Mouse (Mus musculus) stomach, embryonic 14.5 days (tissue): Measurements from ENCODE around the gene DXBay18. TPM values are rescaled to one million over a fixed set of nuclear protein-coding genes. Genes with fewer than 3 reads are reported as not detected.

Experiments used
- polyA plus RNA-seq: library from polyadenylated mRNA; unstranded; fragments of >200 nt; fragmentation: Nextera tagmentation; extraction: Ambion mirVana; gene quantifications from 2 replicates; pipeline ENCODE4 v1.2.1, GENCODE M21; 2014

The DXBay18 gene
- polyA plus RNA-seq, 1 experiment from 2014 or later = not detected

Other genes starting within 250 kb of the DXBay18 start
- 77.3 and 87.5 TPM in 2 replicates for gene Cetn2, start 231.0 kb downstream of the DXBay18 start, polyA plus RNA-seq
- gene Nsdhl, start 230.9 kb downstream of the DXBay18 start, polyA plus RNA-seq = 31.9 and 32.4 TPM in 2 replicates
- 10.3 and 13.4 TPM in 2 replicates for gene Zfp185, start 162.1 kb downstream of the DXBay18 start, polyA plus RNA-seq
- gene Pnma5, start 112.3 kb downstream of the DXBay18 start, polyA plus RNA-seq = not detected in 2 replicates
- 0.27 TPM in 1 of 2 replicates, not detected in the other for gene Pnma3, start 84.7 kb downstream of the DXBay18 start, polyA plus RNA-seq
- 0.31 and 1.5 TPM in 2 replicates for gene Xlr4a, start 67.0 kb downstream of the DXBay18 start, polyA plus RNA-seq
- gene Xlr3a, start 52.4 kb downstream of the DXBay18 start, polyA plus RNA-seq = 3.3 and 7.9 TPM in 2 replicates
- gene Gm14685, start 32.4 kb downstream of the DXBay18 start, polyA plus RNA-seq = not detected in 2 replicates
- not detected in 2 replicates for gene Xlr5b, start 654 bp downstream of the DXBay18 start, polyA plus RNA-seq
- gene Spin2d, start 27.5 kb upstream of the DXBay18 start, polyA plus RNA-seq = not detected in 2 replicates
- 5.5 and 11.3 TPM in 2 replicates for gene Xlr3b, start 42.8 kb upstream of the DXBay18 start, polyA plus RNA-seq
- 0.17 and 1.1 TPM in 2 replicates for gene Xlr4b, start 64.9 kb upstream of the DXBay18 start, polyA plus RNA-seq
- 12.2 and 12.9 TPM in 2 replicates for gene F8a, start 78.8 kb upstream of the DXBay18 start, polyA plus RNA-seq
- gene Xlr4c, start 93.7 kb upstream of the DXBay18 start, polyA plus RNA-seq = not detected in 2 replicates
- gene Xlr3c, start 115.9 kb upstream of the DXBay18 start, polyA plus RNA-seq = not detected in 2 replicates
- gene Xlr5a, start 143.5 kb upstream of the DXBay18 start, polyA plus RNA-seq = 0.16 TPM in 1 of 2 replicates, not detected in the other
- not detected in 2 replicates for gene Xlr5c, start 143.5 kb upstream of the DXBay18 start, polyA plus RNA-seq
- not detected in 2 replicates for gene Gm45015, start 187.4 kb upstream of the DXBay18 start, polyA plus RNA-seq
- 17.4 and 21.2 TPM in 2 replicates for gene Zfp275, start 193.2 kb upstream of the DXBay18 start, polyA plus RNA-seq
- gene Gm18336, start 249.3 kb upstream of the DXBay18 start, polyA plus RNA-seq = not detected in 2 replicates